Mouse (Mus musculus): ENCODE data around the gene Cnot6l.

GRCm38 (mm10) chr5:96206897-96207296 is 42.9 kb upstream of the Cnot6l start:
- TF ChIP-seq CTCF (IDR thresholded peaks at IDR 0.05; ENCODE audit: insufficient read depth, low read length) (no peak), POLR2A (IDR thresholded peaks at IDR 0.05; ENCODE audit: borderline replicate concordance, extremely low read depth, low read depth, low read length) (no peak)
